Mouse (Mus musculus) lung, embryonic 15.5 days (tissue): Measurements from ENCODE around the gene Amz2. TPM values are rescaled to one million over a fixed set of nuclear protein-coding genes. Genes with fewer than 3 reads are reported as not detected.

Experiments used
- ATAC-seq: fragments of 200-750 bp; cut with Nextera tagmentation; 2 replicates; pipeline ENCODE4 v1.8.0; 2017; ENCODE audit warnings: moderate number of reproducible peaks, borderline replicate concordance; ENCODE audit not compliant: low FRiP score, low TSS enrichment; ENCODE audit errors: extremely low read depth
- H3K27ac ChIP-seq: fragments of 300-500 bp; sonication (generic); 2 replicates; pipeline ENCODE4 v1.5.1; 2015; ENCODE audit warnings: moderate library complexity, mild to moderate bottlenecking, inconsistent platforms
- H3K27me3 ChIP-seq: fragments of 300-500 bp; sonication (generic); 2 replicates; pipeline ENCODE4 v1.6.1; 2015; ENCODE audit warnings: inconsistent platforms
- H3K36me3 ChIP-seq: fragments of 300-500 bp; sonication (generic); 2 replicates; pipeline ENCODE4 v1.6.1; 2015; ENCODE audit warnings: inconsistent platforms
- H3K4me1 ChIP-seq: fragments of 300-500 bp; sonication (generic); 2 replicates; pipeline ENCODE4 v1.6.1; 2015; ENCODE audit warnings: inconsistent platforms
- H3K4me2 ChIP-seq: fragments of 300-500 bp; sonication (generic); 2 replicates; pipeline ENCODE4 v1.6.1; 2015; ENCODE audit warnings: inconsistent platforms, mild to moderate bottlenecking, moderate library complexity
- H3K4me3 ChIP-seq: fragments of 300-500 bp; sonication (generic); 2 replicates; pipeline ENCODE4 v1.5.1; 2015; ENCODE audit warnings: mild to moderate bottlenecking, inconsistent platforms
- H3K9ac ChIP-seq: fragments of 300-500 bp; sonication (generic); 2 replicates; pipeline ENCODE4 v1.6.1; 2015; ENCODE audit warnings: inconsistent platforms
- H3K9me3 ChIP-seq: fragments of 300-500 bp; sonication (generic); 2 replicates; pipeline ENCODE4 v1.6.1; 2016; ENCODE audit warnings: inconsistent platforms
- WGBS: fragments of 180-500 bp; shearing (Covaris S2); methylation state at CpG from one replicate; pipeline ENCODE4 v1.1.7; 2015; 5-methylcytosine and 5-hydroxymethylcytosine counted together
- polyA plus RNA-seq: library from polyadenylated mRNA; unstranded; fragments of >200 nt; fragmentation: Nextera tagmentation; extraction: Ambion mirVana; gene quantifications from 2 replicates; pipeline ENCODE4 v1.2.1, GENCODE M21; 2015

The Amz2 gene
- polyA plus RNA-seq, 1 experiment from 2014 or later: 41.4 TPM

GRCm38 (mm10) chr11:109406431-109406830 is 19.3 kb upstream of the Amz2 start:
- Histone ChIP-seq H3K4me2 (no peak overlapping the region), H3K9me3 (no peaks in the 10 kb centered on the region), H3K27me3 (no peaks in the 10 kb centered on the region), H3K4me3 (no peak overlapping the region), H3K4me1 (no peaks in the 10 kb centered on the region), H3K27ac (no peak overlapping the region), H3K9ac (no peak overlapping the region), H3K36me3 (no peaks in the 10 kb centered on the region)
- WGBS: 82% methylated on average over 5 of the region's 5 CpGs
- ATAC-seq: no peak

- no peaks in the 10 kb centered on the region for H3K27me3 ChIP-seq
- H3K27ac ChIP-seq: no peak overlapping the region
- 83% methylated on average over 15 of the region's 15 CpGs for WGBS
- no peaks in the 10 kb centered on the region for H3K36me3 ChIP-seq
- H3K4me3 ChIP-seq: no peak overlapping the region
- H3K9me3 ChIP-seq: no peaks in the 10 kb centered on the region
- H3K9ac ChIP-seq: no peak overlapping the region
- no peak for ATAC-seq
- H3K4me2 ChIP-seq: no peak overlapping the region
- H3K4me1 ChIP-seq: no peaks in the 10 kb centered on the region
Observed at GRCm38 (mm10) chr11:109410197-109410980, 15.4 kb upstream of the Amz2 start.

- Histone ChIP-seq H3K9ac (no peak within 1 kb of the TSS), H3K4me2 (no peak within 1 kb of the TSS), H3K4me3 (no peak within 1 kb of the TSS), H3K9me3 (no peaks in the 10 kb centered on the region), H3K27me3 (no peaks in the 10 kb centered on the region), H3K36me3 (no peaks in the 10 kb centered on the region), H3K27ac (no peak within 1 kb of the TSS), H3K4me1 (peaks cover 11% of the 10 kb centered on the region; the same call in 1 of the 2 replicates)
- ATAC-seq: no peak
- WGBS: 70% methylated on average over 6 of the region's 6 CpGs
Observed at GRCm38 (mm10) chr11:109413617-109414016, 12.1 kb upstream of the Amz2 start, which contains the start of gene 9930022D16Rik. 9930022D16Rik (plus strand) TSS chr11:109413917.

DNA sequence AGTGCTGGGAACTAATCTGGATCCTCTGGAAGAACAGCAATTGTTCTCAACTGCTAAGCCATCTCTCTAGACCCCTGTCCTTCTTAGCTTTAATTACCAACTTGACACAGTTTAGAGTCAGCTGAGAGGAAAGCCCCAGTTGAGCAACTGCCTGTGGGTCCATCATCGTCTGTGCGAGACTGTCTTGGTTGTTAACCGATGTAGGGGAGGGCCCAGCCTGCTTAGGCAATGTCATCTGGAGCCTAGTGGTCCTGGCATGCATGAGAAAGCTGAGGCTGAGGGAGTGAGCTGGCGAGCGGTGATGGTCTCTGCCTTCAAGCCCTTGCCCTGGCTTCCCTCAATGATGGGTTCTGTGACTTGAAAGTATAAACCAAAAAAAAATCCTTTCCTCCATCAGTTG is 10.9 kb upstream of the Amz2 start:
- Histone ChIP-seq H3K4me3 (no peak overlapping the region), H3K36me3 (no peaks in the 10 kb centered on the region), H3K27ac (no peak overlapping the region), H3K4me2 (no peak overlapping the region), H3K9me3 (no peaks in the 10 kb centered on the region), H3K4me1 (peaks cover 11% of the 10 kb centered on the region; the same call in 1 of the 2 replicates), H3K27me3 (no peaks in the 10 kb centered on the region), H3K9ac (no peak overlapping the region)
- ATAC-seq: no peak
- 86% methylated on average over 5 of the region's 5 CpGs for WGBS

DNA sequence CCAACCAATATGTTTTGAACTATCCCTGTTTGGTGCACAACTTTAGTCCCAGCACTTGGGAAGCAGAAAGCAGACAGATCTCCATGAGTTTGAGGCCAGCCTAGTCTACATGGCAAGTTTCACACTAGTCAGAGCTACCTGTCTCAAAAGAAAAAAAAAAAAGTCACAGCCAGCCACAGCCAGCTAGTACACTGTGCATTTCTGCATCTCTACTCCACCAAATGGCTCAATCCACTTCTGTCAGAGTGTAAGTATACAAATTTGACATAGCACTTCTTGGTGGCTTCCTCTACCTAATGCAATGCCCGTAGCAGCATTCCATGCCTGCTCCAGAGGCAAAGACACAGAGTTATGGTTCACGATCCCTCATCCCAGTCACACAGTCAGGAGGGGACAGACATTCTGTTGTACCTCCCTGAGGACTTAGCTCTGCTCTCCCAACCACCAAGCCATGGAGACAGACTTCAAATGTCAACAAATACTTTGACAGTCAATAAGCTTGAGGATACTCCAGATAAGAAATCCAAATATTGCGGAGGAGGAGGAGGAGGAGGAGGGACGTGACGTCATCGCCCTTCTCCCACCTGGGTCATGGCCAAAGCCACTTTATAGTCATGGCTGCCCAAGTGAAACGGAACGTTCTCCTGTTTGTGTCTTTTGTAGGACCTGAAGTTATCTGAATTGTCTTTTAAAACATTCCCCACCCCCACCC is 8.9 kb upstream of the Amz2 start:
- H3K27me3 ChIP-seq: no peaks in the 10 kb centered on the region
- ATAC-seq: peak; percentile 57
- H3K27ac ChIP-seq: no peak overlapping the region
- 24% methylated on average over 8 of the region's 8 CpGs for WGBS
- H3K4me3 ChIP-seq: no peak overlapping the region
- H3K9ac ChIP-seq: no peak overlapping the region
- no peaks in the 10 kb centered on the region for H3K36me3 ChIP-seq
- H3K4me2 ChIP-seq: 0 out of 2 replicates have a peak overlapping the region, but pooled peaks have one; percentile 2
- H3K9me3 ChIP-seq: no peaks in the 10 kb centered on the region
- H3K4me1 ChIP-seq: peaks cover 11% of the 10 kb centered on the region; the same call in 1 of the 2 replicates

DNA sequence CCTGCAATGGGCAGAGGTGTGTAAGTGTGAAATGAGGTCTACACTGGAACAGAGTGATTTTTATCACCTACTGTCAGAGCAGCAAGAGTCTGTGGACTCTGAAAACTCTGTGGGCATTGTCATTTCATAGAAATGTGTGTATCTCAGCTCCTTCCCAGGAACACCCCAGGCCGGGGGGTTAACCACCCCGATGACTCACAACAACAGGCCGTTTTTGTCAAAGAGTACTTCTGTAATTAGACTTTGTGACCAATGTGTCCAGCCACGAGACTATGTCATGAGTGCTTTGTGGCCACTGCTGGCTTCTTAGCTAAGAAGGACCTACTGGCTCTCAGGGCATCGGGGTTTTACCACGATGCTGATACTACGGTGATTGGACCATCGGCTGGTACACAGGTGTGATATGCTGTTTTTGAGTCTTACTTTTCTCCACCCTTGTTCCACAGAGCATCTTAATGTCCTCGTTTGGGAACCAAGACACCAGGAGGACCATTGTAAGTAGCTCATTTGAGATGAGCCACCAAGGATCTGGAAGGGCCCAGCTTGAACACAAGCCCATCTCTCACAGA is 8.2 kb upstream of the Amz2 start:
- Histone ChIP-seq H3K27ac (no peak overlapping the region), H3K4me2 (no peak overlapping the region), H3K4me3 (no peak overlapping the region), H3K9ac (no peak overlapping the region), H3K27me3 (no peaks in the 10 kb centered on the region), H3K36me3 (no peaks in the 10 kb centered on the region), H3K4me1 (peaks cover 11% of the 10 kb centered on the region; the same call in 1 of the 2 replicates), H3K9me3 (no peaks in the 10 kb centered on the region)
- peak; percentile 25; the same call in 1 of the 2 replicates for ATAC-seq
- WGBS: 80% methylated on average over 9 of the region's 9 CpGs

- H3K36me3 ChIP-seq: no peaks in the 10 kb centered on the region
- H3K4me1 ChIP-seq: peaks cover 11% of the 10 kb centered on the region; the same call in 1 of the 2 replicates
- no peaks in the 10 kb centered on the region for H3K9me3 ChIP-seq
- 42% methylated on average over 4 of the region's 4 CpGs for WGBS
- H3K27me3 ChIP-seq: no peaks in the 10 kb centered on the region
- H3K4me2 ChIP-seq: no peak overlapping the region; the same call in 1 of the 2 replicates
- ATAC-seq: no peak
- H3K27ac ChIP-seq: no peak overlapping the region
- H3K9ac ChIP-seq: no peak overlapping the region
- no peak overlapping the region for H3K4me3 ChIP-seq
Observed at GRCm38 (mm10) chr11:109419461-109419860, 6.3 kb upstream of the Amz2 start.

GRCm38 (mm10) chr11:109419961-109420566 is 5.7 kb upstream of the Amz2 start:
- H3K36me3 ChIP-seq: no peaks in the 10 kb centered on the region
- no peaks in the 10 kb centered on the region for H3K27me3 ChIP-seq
- H3K9me3 ChIP-seq: no peaks in the 10 kb centered on the region
- H3K4me2 ChIP-seq: no peak overlapping the region; the same call in 1 of the 2 replicates
- H3K4me3 ChIP-seq: no peak overlapping the region
- no peak overlapping the region for H3K27ac ChIP-seq
- peaks cover 11% of the 10 kb centered on the region for H3K4me1 ChIP-seq
- ATAC-seq: no peak
- 37% methylated on average over 16 of the region's 16 CpGs for WGBS
- no peak overlapping the region for H3K9ac ChIP-seq

- no peak for ATAC-seq
- Histone ChIP-seq H3K4me3 (no peak overlapping the region), H3K27ac (no peak overlapping the region), H3K4me2 (no peak overlapping the region), H3K4me1 (peaks cover 11% of the 10 kb centered on the region), H3K36me3 (no peaks in the 10 kb centered on the region), H3K9ac (no peak overlapping the region), H3K27me3 (no peaks in the 10 kb centered on the region), H3K9me3 (no peaks in the 10 kb centered on the region)
- 57% methylated on average over 14 of the region's 14 CpGs for WGBS
Observed at GRCm38 (mm10) chr11:109420567-109420962, 5.2 kb upstream of the Amz2 start.

- H3K9me3 ChIP-seq: no peaks in the 10 kb centered on the region
- H3K9ac ChIP-seq: no peak overlapping the region
- H3K4me3 ChIP-seq: no peak overlapping the region
- H3K4me1 ChIP-seq: peaks cover 8% of the 10 kb centered on the region
- 73% methylated on average over 5 of the region's 5 CpGs for WGBS
- ATAC-seq: no peak
- H3K27ac ChIP-seq: no peak overlapping the region
- H3K27me3 ChIP-seq: no peaks in the 10 kb centered on the region
- H3K4me2 ChIP-seq: no peak overlapping the region
- no peaks in the 10 kb centered on the region for H3K36me3 ChIP-seq
Observed at GRCm38 (mm10) chr11:109421205-109421604, 4.5 kb upstream of the Amz2 start.

DNA sequence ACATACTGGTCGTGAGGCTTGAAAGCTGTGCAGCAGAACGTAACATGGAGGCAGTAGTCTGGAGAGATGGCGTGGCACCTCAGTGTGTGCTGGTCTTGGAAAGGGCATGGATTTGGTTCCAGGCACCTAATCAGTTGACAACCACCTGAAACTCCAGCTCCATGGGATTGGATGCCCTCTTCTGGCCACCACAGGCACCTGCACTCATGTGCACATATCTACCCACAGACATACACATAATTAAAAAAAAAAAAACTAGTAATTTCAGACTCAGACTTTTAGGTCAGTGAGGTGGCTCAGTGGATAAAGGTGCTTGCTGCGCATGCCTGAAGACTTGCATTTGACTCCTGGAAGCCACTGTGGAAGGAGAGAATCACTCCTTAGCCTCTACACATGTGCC is 3.5 kb upstream of the Amz2 start:
- Histone ChIP-seq H3K27me3 (no peaks in the 10 kb centered on the region), H3K4me3 (no peak overlapping the region), H3K9me3 (no peaks in the 10 kb centered on the region), H3K9ac (no peak overlapping the region), H3K4me1 (peaks cover 10% of the 10 kb centered on the region), H3K36me3 (no peaks in the 10 kb centered on the region), H3K27ac (no peak overlapping the region), H3K4me2 (no peak overlapping the region)
- 92% methylated on average over 4 of the region's 4 CpGs for WGBS
- no peak for ATAC-seq
